Mouse (Mus musculus): ENCODE results near the gene Dst. TPM values are rescaled to one million over a fixed set of nuclear protein-coding genes. Genes with fewer than 3 reads are reported as not detected.

Gene Dst
- polyA plus RNA-seq, 1 experiment from 2014 or later: 37.7 TPM

GRCm38 (mm10) chr1:34120066-34120465, 212.0 kb downstream of the Dst start:
- Histone ChIP-seq H3K27ac (no peak overlapping the region), H3K4me3 (no peak overlapping the region), H3K27me3 (no peaks in the 10 kb centered on the region), H3K9ac (no peak overlapping the region), H3K4me1 (replicated peaks) (peaks cover 9% of the 10 kb centered on the region), H3K9me3 (no peaks in the 10 kb centered on the region), H3K4me2 (no peak overlapping the region), H3K36me3 (no peaks in the 10 kb centered on the region)
- WGBS: 89% methylated on average over 6 of the region's 6 CpGs
- no peak for ATAC-seq (ENCODE audit: low FRiP score)

- H3K27ac ChIP-seq: no peak overlapping the region
- H3K4me2 ChIP-seq: no peak overlapping the region
- ATAC-seq (ENCODE audit: low FRiP score): no peak
- no peaks in the 10 kb centered on the region for H3K9me3 ChIP-seq
- H3K27me3 ChIP-seq: no peaks in the 10 kb centered on the region
- no peak overlapping the region for H3K9ac ChIP-seq
- WGBS: 81% methylated on average over 6 of the region's 6 CpGs
- no peak overlapping the region for H3K4me3 ChIP-seq
- H3K4me1 ChIP-seq (replicated peaks): peaks cover 9% of the 10 kb centered on the region
- no peaks in the 10 kb centered on the region for H3K36me3 ChIP-seq
These were observed 212.6 kb downstream of the Dst start for GRCm38 (mm10) chr1:34120602-34121001.

- peaks cover 9% of the 10 kb centered on the region for H3K4me1 ChIP-seq (replicated peaks)
- H3K27ac ChIP-seq: peak overlapping the region; percentile 36
- ATAC-seq (ENCODE audit: low FRiP score): no peak
- H3K9me3 ChIP-seq: no peaks in the 10 kb centered on the region
- no peak overlapping the region for H3K4me3 ChIP-seq
- no peaks in the 10 kb centered on the region for H3K27me3 ChIP-seq
- no peak overlapping the region for H3K4me2 ChIP-seq
- H3K9ac ChIP-seq: no peak overlapping the region
- H3K36me3 ChIP-seq: no peaks in the 10 kb centered on the region
- 76% methylated on average over 29 of the region's 29 CpGs for WGBS
These were observed 213.4 kb downstream of the Dst start for GRCm38 (mm10) chr1:34121157-34122015.

- H3K4me2 ChIP-seq: no peak overlapping the region
- WGBS: 92% methylated on average over 6 of the region's 6 CpGs
- H3K36me3 ChIP-seq: no peaks in the 10 kb centered on the region
- H3K4me3 ChIP-seq: no peak overlapping the region
- peaks cover 9% of the 10 kb centered on the region for H3K4me1 ChIP-seq (replicated peaks)
- no peaks in the 10 kb centered on the region for H3K9me3 ChIP-seq
- no peak for ATAC-seq (ENCODE audit: low FRiP score)
- H3K9ac ChIP-seq: no peak overlapping the region
- H3K27ac ChIP-seq: no peak overlapping the region; the same call in 1 of the 2 replicates
- no peaks in the 10 kb centered on the region for H3K27me3 ChIP-seq
These were observed 214.2 kb downstream of the Dst start for GRCm38 (mm10) chr1:34122198-34122597.

GRCm38 (mm10) chr1:34122905-34123304, 214.9 kb downstream of the Dst start:
- Histone ChIP-seq H3K4me1 (replicated peaks) (peaks cover 9% of the 10 kb centered on the region), H3K27ac (no peak overlapping the region), H3K27me3 (no peaks in the 10 kb centered on the region), H3K36me3 (no peaks in the 10 kb centered on the region), H3K9ac (no peak overlapping the region), H3K4me2 (no peak overlapping the region), H3K9me3 (no peaks in the 10 kb centered on the region), H3K4me3 (no peak overlapping the region)
- 88% methylated on average over 1 of the region's 1 CpGs for WGBS
- ATAC-seq (ENCODE audit: low FRiP score): no peak

- H3K27me3 ChIP-seq: no peaks in the 10 kb centered on the region
- H3K36me3 ChIP-seq: no peaks in the 10 kb centered on the region
- no peak overlapping the region for H3K9ac ChIP-seq
- H3K4me3 ChIP-seq: no peak overlapping the region
- H3K9me3 ChIP-seq: no peaks in the 10 kb centered on the region
- WGBS: 86% methylated on average over 5 of the region's 5 CpGs
- ATAC-seq (ENCODE audit: low FRiP score): no peak
- H3K4me2 ChIP-seq: no peak overlapping the region
- H3K27ac ChIP-seq: no peak overlapping the region
- H3K4me1 ChIP-seq (replicated peaks): peaks cover 9% of the 10 kb centered on the region
These were observed 215.3 kb downstream of the Dst start for GRCm38 (mm10) chr1:34123334-34123733.

- Histone ChIP-seq H3K4me1 (replicated peaks) (peaks cover 9% of the 10 kb centered on the region), H3K4me3 (no peak overlapping the region), H3K27me3 (no peaks in the 10 kb centered on the region), H3K9ac (no peak overlapping the region), H3K9me3 (no peaks in the 10 kb centered on the region), H3K27ac (no peak overlapping the region), H3K4me2 (no peak overlapping the region), H3K36me3 (no peaks in the 10 kb centered on the region)
- ATAC-seq (ENCODE audit: low FRiP score): no peak
- WGBS: 88% methylated on average over 7 of the region's 7 CpGs
These were observed 216.4 kb downstream of the Dst start for GRCm38 (mm10) chr1:34124376-34124775.

GRCm38 (mm10) chr1:34125148-34125547, 217.1 kb downstream of the Dst start:
- Histone ChIP-seq H3K4me3 (no peak overlapping the region), H3K9me3 (no peaks in the 10 kb centered on the region), H3K4me2 (no peak overlapping the region), H3K4me1 (replicated peaks) (peaks cover 9% of the 10 kb centered on the region), H3K27me3 (no peaks in the 10 kb centered on the region), H3K27ac (no peak overlapping the region), H3K36me3 (no peaks in the 10 kb centered on the region), H3K9ac (no peak overlapping the region)
- WGBS: 91% methylated on average over 5 of the region's 5 CpGs
- no peak for ATAC-seq (ENCODE audit: low FRiP score)

GRCm38 (mm10) chr1:34127714-34128474, 219.9 kb downstream of the Dst start:
- H3K27me3 ChIP-seq: no peaks in the 10 kb centered on the region
- H3K36me3 ChIP-seq: no peaks in the 10 kb centered on the region
- H3K4me3 ChIP-seq: no peak overlapping the region
- 0 out of 2 replicates have a peak, but pooled peaks cover under 1% of the 10 kb centered on the region for H3K4me1 ChIP-seq (replicated peaks)
- no peak for ATAC-seq (ENCODE audit: low FRiP score)
- H3K9me3 ChIP-seq: no peaks in the 10 kb centered on the region
- H3K4me2 ChIP-seq: no peak overlapping the region
- 57% methylated on average over 15 of the region's 15 CpGs for WGBS
- H3K9ac ChIP-seq: no peak overlapping the region
- H3K27ac ChIP-seq: no peak overlapping the region

- H3K27ac ChIP-seq: no peak overlapping the region
- no peaks in the 10 kb centered on the region for H3K9me3 ChIP-seq
- H3K9ac ChIP-seq: no peak overlapping the region
- H3K4me2 ChIP-seq: no peak overlapping the region
- WGBS: 90% methylated on average over 2 of the region's 2 CpGs
- ATAC-seq (ENCODE audit: low FRiP score): no peak
- no peaks in the 10 kb centered on the region for H3K36me3 ChIP-seq
- H3K4me3 ChIP-seq: no peak overlapping the region
- H3K4me1 ChIP-seq (replicated peaks): 0 out of 2 replicates have a peak, but pooled peaks cover 6% of the 10 kb centered on the region
- H3K27me3 ChIP-seq: no peaks in the 10 kb centered on the region
These were observed 220.8 kb downstream of the Dst start for GRCm38 (mm10) chr1:34128796-34129195.

- Histone ChIP-seq H3K4me3 (no peak overlapping the region), H3K4me1 (replicated peaks) (0 out of 2 replicates have a peak, but pooled peaks cover 6% of the 10 kb centered on the region), H3K4me2 (no peak overlapping the region), H3K27me3 (no peaks in the 10 kb centered on the region), H3K36me3 (no peaks in the 10 kb centered on the region), H3K9ac (no peak overlapping the region), H3K27ac (no peak overlapping the region), H3K9me3 (no peaks in the 10 kb centered on the region)
- WGBS: 76% methylated on average over 9 of the region's 9 CpGs
- ATAC-seq (ENCODE audit: low FRiP score): no peak
These were observed 221.7 kb downstream of the Dst start for GRCm38 (mm10) chr1:34129691-34130090.

- no peak overlapping the region for H3K27ac ChIP-seq
- no peak overlapping the region for H3K4me3 ChIP-seq
- 57% methylated on average over 10 of the region's 10 CpGs for WGBS
- H3K9me3 ChIP-seq: no peaks in the 10 kb centered on the region
- 0 out of 2 replicates have a peak, but pooled peaks cover 6% of the 10 kb centered on the region for H3K4me1 ChIP-seq (replicated peaks)
- ATAC-seq (ENCODE audit: low FRiP score): no peak
- H3K9ac ChIP-seq: no peak overlapping the region
- H3K36me3 ChIP-seq: peaks cover 4% of the 10 kb centered on the region
- H3K27me3 ChIP-seq: no peaks in the 10 kb centered on the region
- no peak overlapping the region for H3K4me2 ChIP-seq
These were observed 222.8 kb downstream of the Dst start for GRCm38 (mm10) chr1:34130804-34131203.
